Mouse (Mus musculus) G1E (cell line): ENCODE measurements around the gene Fndc7. TPM values are rescaled to one million over a fixed set of nuclear protein-coding genes. Genes with fewer than 3 reads are reported as not detected.

ENCODE experiments used
- ATAC-seq: 2 replicates; pipeline ENCODE4 v1.8.0; 2016; ENCODE audit warnings: mild to moderate bottlenecking; ENCODE audit not compliant: insufficient number of reproducible peaks, poor library complexity, low FRiP score, severe bottlenecking; ENCODE audit errors: extremely low read depth
- DNase-seq: peaks from one replicate; pipeline ENCODE4 v3.0.0; 2012; ENCODE audit warnings: low spot score
- H3K27me3 ChIP-seq: 2 replicates; pipeline ENCODE4 v1.6.1; 2012; ENCODE audit warnings: mild to moderate bottlenecking, low read length, inconsistent platforms; ENCODE audit not compliant: insufficient read depth
- H3K36me3 ChIP-seq: replicated peaks from 2 replicates; pipeline ENCODE3; 2012; ENCODE audit warnings: mild to moderate bottlenecking, inconsistent platforms
- H3K4me1 ChIP-seq: 2 replicates; pipeline ENCODE4 v1.6.1; 2012; ENCODE audit warnings: low read depth, low read length, inconsistent platforms, mixed read lengths; ENCODE audit not compliant: insufficient read depth
- H3K4me3 ChIP-seq: 2 replicates; pipeline ENCODE4 v1.5.1; 2012; ENCODE audit warnings: low read depth, mild to moderate bottlenecking, inconsistent platforms, low read length, moderate library complexity, mixed read lengths
- H3K9me3 ChIP-seq: replicated peaks from 2 replicates; pipeline ENCODE4 v1.6.1; 2012; ENCODE audit warnings: inconsistent platforms
- CTCF ChIP-seq: IDR thresholded peaks from 2 replicates; pipeline ENCODE4 v1.5.1; 2012; ENCODE audit warnings: low read depth, low read length, inconsistent platforms, mixed read lengths
- GATA1 ChIP-seq: IDR thresholded peaks from 2 replicates; pipeline ENCODE4 v1.6.1; 2012; ENCODE audit warnings: borderline replicate concordance, low read length, inconsistent platforms, mixed read lengths
- GATA2 ChIP-seq: IDR thresholded peaks from 2 replicates; pipeline ENCODE4 v1.6.1; 2012; ENCODE audit warnings: low read depth, low read length, inconsistent platforms, borderline replicate concordance
- POLR2AphosphoS5 ChIP-seq: IDR thresholded peaks from 2 replicates; pipeline ENCODE4 v1.6.1; 2012; ENCODE audit warnings: low read depth, low read length, inconsistent platforms; ENCODE audit not compliant: insufficient replicate concordance
- TAL1 ChIP-seq: conservative IDR thresholded peaks from 2 replicates; pipeline ENCODE4 v1.6.1; 2012; ENCODE audit warnings: low read depth, low read length, inconsistent platforms, mixed read lengths
- polyA plus RNA-seq: library from polyadenylated mRNA; stranded (reverse); fragments of >175 nt; gene quantifications from 2 replicates; pipeline ENCODE4 v1.2.3, GENCODE M21; 2012
- total RNA-seq, 2 experiments: library from RNA; stranded (forward) in 1 of 2; stranded (reverse) in 1 of 2; fragments of 200-1000 nt in 1 of 2; fragments of >200 nt in 1 of 2; fragmentation: Nextera tagmentation in 1 of 2; gene quantifications; 2 replicates each; pipeline ENCODE4 v1.2.3; 2014 to 2017

The Fndc7 gene
- total and polyA plus RNA-seq, 3 experiments: 0.16 TPM; not detected in 2

DNA sequence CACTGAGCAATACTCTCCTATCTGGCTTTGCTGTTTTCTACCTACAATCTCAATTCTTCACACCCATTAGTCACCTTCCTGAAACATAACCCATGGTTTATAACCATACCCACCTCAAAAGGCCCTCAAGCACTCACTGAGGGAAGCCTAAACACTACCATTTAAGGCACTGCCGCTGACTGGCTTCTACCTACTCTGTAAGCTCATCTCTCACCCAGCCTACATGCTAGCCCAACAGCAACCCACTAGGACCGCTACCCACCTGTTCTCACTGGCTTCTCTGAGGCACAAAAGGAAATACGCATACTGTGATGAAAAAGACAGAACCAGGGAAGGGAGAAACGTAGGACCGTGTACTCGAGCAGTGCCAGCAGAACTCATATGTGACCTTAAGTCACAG lies 58.1 kb downstream of the Fndc7 start:
- ATAC-seq (no peak), DNase-seq (no peak)
- no peaks in the 10 kb centered on the region for H3K27me3 ChIP-seq
- no peaks in the 10 kb centered on the region for H3K9me3 ChIP-seq
- no peak overlapping the region for H3K4me3 ChIP-seq
- peaks cover 41% of the 10 kb centered on the region for H3K36me3 ChIP-seq
- TF ChIP-seq GATA2 (no peak), GATA1 (no peak)
- no peaks in the 10 kb centered on the region for H3K4me1 ChIP-seq

DNA sequence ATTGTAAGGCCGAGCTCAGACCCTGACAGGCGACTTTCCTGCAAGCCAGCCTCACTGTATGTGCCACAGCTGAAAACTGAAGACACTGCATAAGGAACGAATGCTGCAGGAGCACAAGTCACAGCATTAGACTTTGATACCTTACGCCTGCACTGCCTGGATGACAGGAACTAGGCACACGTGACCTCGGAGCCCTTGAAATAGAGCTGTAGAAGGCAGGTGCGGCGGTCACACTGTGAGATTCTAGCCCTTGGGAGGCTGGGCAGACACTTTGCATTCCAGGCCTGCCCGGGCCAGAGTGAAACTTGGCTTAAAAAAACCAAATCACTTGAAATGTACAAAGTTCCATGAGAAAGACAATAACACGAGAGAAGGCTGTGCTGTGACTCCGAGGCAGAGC lies 59.3 kb downstream of the Fndc7 start:
- H3K4me1 ChIP-seq: no peaks in the 10 kb centered on the region
- ATAC-seq (no peak), DNase-seq (no peak)
- H3K27me3 ChIP-seq: no peaks in the 10 kb centered on the region
- no peak for TF ChIP-seq GATA1
- TF ChIP-seq CTCF: no peak
- TF ChIP-seq POLR2AphosphoS5: no peak
- H3K9me3 ChIP-seq: no peaks in the 10 kb centered on the region
- H3K4me3 ChIP-seq: no peak overlapping the region
- peaks cover 45% of the 10 kb centered on the region for H3K36me3 ChIP-seq

DNA sequence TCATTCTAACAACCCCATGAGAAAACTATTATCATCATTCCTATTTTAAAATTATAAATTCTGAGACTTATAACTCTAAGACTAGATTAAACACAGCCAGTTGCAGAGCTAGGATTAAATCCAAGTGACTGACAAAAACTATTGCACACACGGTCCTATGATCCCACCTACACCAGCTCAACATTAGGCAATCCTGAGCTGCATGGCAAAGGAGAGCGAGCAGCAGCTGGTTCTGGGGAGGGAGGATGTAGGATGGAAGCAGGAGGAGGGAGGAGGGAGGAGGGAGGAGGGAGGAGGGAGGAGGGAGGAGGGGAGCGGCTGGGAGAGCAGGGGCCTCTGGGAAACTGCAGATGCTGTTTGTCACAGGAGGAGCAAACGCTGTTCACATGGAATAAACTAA lies 74.2 kb downstream of the Fndc7 start:
- ATAC-seq (no peak), DNase-seq (no peak)
- H3K36me3 ChIP-seq: peaks cover 51% of the 10 kb centered on the region

DNA sequence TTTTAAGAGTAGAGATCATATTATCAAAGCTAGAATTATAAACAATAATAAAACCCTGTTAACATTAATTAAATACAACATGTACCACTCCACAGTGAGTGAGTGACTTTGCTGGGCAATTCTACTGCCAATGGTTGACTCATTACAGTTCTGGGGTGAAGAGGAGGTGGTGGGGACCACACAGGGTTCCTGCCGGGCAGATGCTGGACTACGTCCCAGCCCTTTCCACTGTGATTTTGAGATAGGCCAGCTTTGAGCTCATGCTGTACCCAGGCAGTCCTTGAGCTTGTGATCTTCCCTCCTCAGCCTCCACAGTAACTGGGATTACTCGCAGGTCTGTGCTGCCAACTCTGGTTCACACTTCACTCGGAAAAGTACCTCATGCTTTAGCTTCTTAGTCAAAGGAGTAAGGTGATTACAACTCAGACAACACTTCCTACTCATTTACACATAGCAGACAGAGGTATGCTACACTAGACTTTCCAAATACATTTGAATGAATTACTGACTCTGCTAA lies 79.0 kb downstream of the Fndc7 start:
- Histone ChIP-seq H3K4me1 (no peaks in the 10 kb centered on the region), H3K9me3 (no peaks in the 10 kb centered on the region), H3K4me3 (no peak overlapping the region), H3K27me3 (no peaks in the 10 kb centered on the region), H3K36me3 (peaks cover 45% of the 10 kb centered on the region)
- no peak for TF ChIP-seq GATA1
- no peak for TF ChIP-seq TAL1
- no peak for TF ChIP-seq POLR2AphosphoS5
- no peak for TF ChIP-seq CTCF
- no peak for TF ChIP-seq GATA2
- ATAC-seq (no peak), DNase-seq (no peak)

More for the DNA sequence above, 74.2 kb downstream of the Fndc7 start:
- no peaks in the 10 kb centered on the region for H3K27me3 ChIP-seq
- no peak overlapping the region for H3K4me3 ChIP-seq
- H3K4me1 ChIP-seq: no peaks in the 10 kb centered on the region
- TF ChIP-seq POLR2AphosphoS5: no peak
- TF ChIP-seq TAL1: no peak
- no peak for TF ChIP-seq CTCF
- TF ChIP-seq GATA2: no peak
- no peak for TF ChIP-seq GATA1
- no peaks in the 10 kb centered on the region for H3K9me3 ChIP-seq

DNA sequence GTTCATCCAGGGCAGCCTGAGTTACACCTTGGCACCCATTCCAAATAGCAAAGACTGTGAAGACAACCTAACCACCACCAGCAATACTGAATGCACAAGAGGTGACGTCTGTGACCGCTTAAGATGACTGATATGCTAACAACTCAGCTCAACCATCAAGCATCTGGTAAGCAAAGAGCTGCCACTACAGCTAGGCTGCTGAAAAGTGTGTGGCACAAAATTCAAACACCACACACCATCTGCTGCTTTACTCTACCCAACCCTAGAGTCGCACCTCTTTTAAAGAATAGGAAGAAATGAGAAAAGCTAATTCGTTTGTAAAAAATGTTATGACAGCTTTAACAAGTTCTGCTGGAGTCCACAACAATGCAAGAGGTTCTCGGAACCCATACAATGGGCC lies 84.2 kb downstream of the Fndc7 start:
- Histone ChIP-seq H3K9me3 (no peaks in the 10 kb centered on the region), H3K4me3 (no peak overlapping the region), H3K27me3 (no peaks in the 10 kb centered on the region), H3K4me1 (no peaks in the 10 kb centered on the region), H3K36me3 (peaks cover 63% of the 10 kb centered on the region)
- no peak for TF ChIP-seq TAL1
- TF ChIP-seq GATA2: no peak
- TF ChIP-seq CTCF: no peak
- TF ChIP-seq GATA1: no peak
- TF ChIP-seq POLR2AphosphoS5: no peak
- DNase-seq (no peak), ATAC-seq (no peak)

Other genes starting within 250 kb of the Fndc7 start
- gene Clcc1, start 236.1 kb downstream of the Fndc7 start, total RNA-seq (2014; fragmentation: Nextera tagmentation): 41.6 and 42.9 TPM in 2 replicates
- 82.2 and 87.6 TPM in 2 replicates for gene Clcc1, start 236.1 kb downstream of the Fndc7 start, total RNA-seq (2017)
- gene Clcc1, start 236.1 kb downstream of the Fndc7 start, polyA plus RNA-seq: 10.5 and 14.0 TPM in 2 replicates
- 38.2 and 47.9 TPM in 2 replicates for gene Gpsm2, start 167.7 kb downstream of the Fndc7 start, total RNA-seq (2014; fragmentation: Nextera tagmentation)
- 27.5 and 32.5 TPM in 2 replicates for gene Gpsm2, start 167.7 kb downstream of the Fndc7 start, total RNA-seq (2017)
- 5.3 and 12.1 TPM in 2 replicates for gene Gpsm2, start 167.7 kb downstream of the Fndc7 start, polyA plus RNA-seq
- not detected in 2 replicates for gene Aknad1, start 150.3 kb downstream of the Fndc7 start, total RNA-seq (2014; fragmentation: Nextera tagmentation)
- gene Aknad1, start 150.3 kb downstream of the Fndc7 start, total RNA-seq (2017): 0.11 TPM in 1 of 2 replicates, not detected in the other
- gene Aknad1, start 150.3 kb downstream of the Fndc7 start, polyA plus RNA-seq: not detected in 2 replicates
- gene Stxbp3, start 49.5 kb downstream of the Fndc7 start, total RNA-seq (2014; fragmentation: Nextera tagmentation): 35.6 and 36.7 TPM in 2 replicates
- gene Stxbp3, start 49.5 kb downstream of the Fndc7 start, total RNA-seq (2017): 27.9 and 28.3 TPM in 2 replicates
- 8.6 and 9.4 TPM in 2 replicates for gene Stxbp3, start 49.5 kb downstream of the Fndc7 start, polyA plus RNA-seq
- 216 and 235 TPM in 2 replicates for gene Prpf38b, start 21.7 kb upstream of the Fndc7 start, total RNA-seq (2014; fragmentation: Nextera tagmentation)
- gene Prpf38b, start 21.7 kb upstream of the Fndc7 start, total RNA-seq (2017): 151 and 226 TPM in 2 replicates
- gene Prpf38b, start 21.7 kb upstream of the Fndc7 start, polyA plus RNA-seq: 117 and 122 TPM in 2 replicates
- gene Henmt1, start 49.9 kb upstream of the Fndc7 start, total RNA-seq (2014; fragmentation: Nextera tagmentation): not detected in 2 replicates
- 0.06 and 0.22 TPM in 2 replicates for gene Henmt1, start 49.9 kb upstream of the Fndc7 start, total RNA-seq (2017)
- gene Henmt1, start 49.9 kb upstream of the Fndc7 start, polyA plus RNA-seq: not detected in 2 replicates
- gene Gm9857, start 50.4 kb upstream of the Fndc7 start, total RNA-seq (2014; fragmentation: Nextera tagmentation): not detected in 2 replicates
- not detected in 2 replicates for gene Gm9857, start 50.4 kb upstream of the Fndc7 start, total RNA-seq (2017)
- gene Gm9857, start 50.4 kb upstream of the Fndc7 start, polyA plus RNA-seq: not detected in 2 replicates
- 0.15 TPM in 1 of 2 replicates, not detected in the other for gene Fam102b, start 137.6 kb upstream of the Fndc7 start, total RNA-seq (2014; fragmentation: Nextera tagmentation)
- 0.06 and 0.11 TPM in 2 replicates for gene Fam102b, start 137.6 kb upstream of the Fndc7 start, total RNA-seq (2017)
- 0.01 TPM in 1 of 2 replicates, not detected in the other for gene Fam102b, start 137.6 kb upstream of the Fndc7 start, polyA plus RNA-seq
- gene Slc25a54, start 190.5 kb upstream of the Fndc7 start, total RNA-seq (2014; fragmentation: Nextera tagmentation): not detected in 2 replicates
- gene Slc25a54, start 190.5 kb upstream of the Fndc7 start, total RNA-seq (2017): not detected in 2 replicates
- gene Slc25a54, start 190.5 kb upstream of the Fndc7 start, polyA plus RNA-seq: not detected in 2 replicates
- gene Slc25a24, start 233.1 kb upstream of the Fndc7 start, total RNA-seq (2014; fragmentation: Nextera tagmentation): 11.6 TPM in 1 of 2 replicates, not detected in the other
- gene Slc25a24, start 233.1 kb upstream of the Fndc7 start, total RNA-seq (2017): 0.11 TPM in 1 of 2 replicates, not detected in the other
- not detected in 2 replicates for gene Slc25a24, start 233.1 kb upstream of the Fndc7 start, polyA plus RNA-seq